Mouse (Mus musculus): ENCODE results near the gene Vmn1r36. TPM values are rescaled to one million over a fixed set of nuclear protein-coding genes. Genes with fewer than 3 reads are reported as not detected.

Vmn1r36 gene
- polyA plus RNA-seq (2017; shearing (Covaris generic)), result not detected

GRCm38 (mm10) chr6:66719068-66719467 lies at the start of gene Vmn1r36:
TSS of gene Vmn1r36 (minus strand) at chr6:66719168.

DNA sequence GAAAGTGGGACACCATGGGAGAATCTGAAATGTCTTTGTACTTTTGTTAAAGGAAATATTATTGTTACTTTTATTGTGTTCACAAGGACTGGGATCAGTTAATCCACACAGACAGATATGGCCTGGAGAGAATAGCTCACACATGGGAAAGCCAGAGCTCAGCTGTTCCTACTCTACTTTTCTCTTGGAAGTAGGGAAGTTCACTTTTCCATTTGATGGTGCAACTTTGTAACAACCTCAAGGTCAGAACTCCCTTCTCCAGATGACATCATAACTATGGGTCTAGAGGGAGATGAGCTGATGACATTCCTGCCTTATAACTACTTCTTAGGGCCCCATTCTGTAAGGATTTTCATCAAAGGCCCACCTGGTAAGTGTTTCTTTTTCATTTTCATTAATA lies 10.1 kb upstream of the Vmn1r36 start, which contains the start of gene Vmn1r37:
Gene Vmn1r37, plus strand, starts transcription at position 301 of the 400 bp plus-strand sequence.

DNA sequence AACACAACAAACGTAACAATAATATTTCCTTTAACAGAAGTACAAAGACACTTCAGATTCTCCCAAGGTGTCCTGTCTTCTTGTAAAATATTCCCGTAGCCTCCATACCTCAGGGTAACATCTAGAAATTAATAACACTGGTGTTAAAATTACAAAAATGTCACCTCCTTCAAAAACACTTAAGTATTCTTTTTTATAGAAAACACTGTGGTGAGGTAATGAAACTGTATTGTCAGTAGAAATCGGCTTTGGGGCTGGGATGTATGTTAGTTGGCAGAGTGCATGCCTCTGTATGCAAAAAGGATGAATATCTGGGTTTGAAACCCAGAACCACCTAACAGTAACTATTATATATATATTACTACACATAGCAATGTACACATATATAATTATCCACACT lies 33.2 kb downstream of the Vmn1r36 start, which contains the start of gene Vmn1r35:
Gene Vmn1r35, minus strand, starts transcription at position 101 of the 400 bp plus-strand sequence.

Other genes starting within 250 kb of the Vmn1r36 start
- gene Mad2l1, start 183.8 kb downstream of the Vmn1r36 start, polyA plus RNA-seq (2017; shearing (Covaris generic)), result 24.3 TPM
- not detected for gene Vmn1r32, start 159.1 kb downstream of the Vmn1r36 start, polyA plus RNA-seq (2017; shearing (Covaris generic))
- not detected for gene Vmn1r33, start 100.9 kb downstream of the Vmn1r36 start, polyA plus RNA-seq (2017; shearing (Covaris generic))
- not detected for gene Vmn1r34, start 75.3 kb downstream of the Vmn1r36 start, polyA plus RNA-seq (2017; shearing (Covaris generic))
- gene Vmn1r35, start 33.3 kb downstream of the Vmn1r36 start, polyA plus RNA-seq (2017; shearing (Covaris generic)), result not detected
- not detected for gene Vmn1r37, start 10.2 kb upstream of the Vmn1r36 start, polyA plus RNA-seq (2017; shearing (Covaris generic))
- 0.07 TPM for gene Vmn1r38, start 63.5 kb upstream of the Vmn1r36 start, polyA plus RNA-seq (2017; shearing (Covaris generic))
- not detected for gene Vmn1r39, start 91.4 kb upstream of the Vmn1r36 start, polyA plus RNA-seq (2017; shearing (Covaris generic))
- gene Gng12, start 177.2 kb upstream of the Vmn1r36 start, polyA plus RNA-seq (2017; shearing (Covaris generic)), result 23.2 TPM